Mouse (Mus musculus): ENCODE measurements around the gene Dennd1a.

GRCm38 (mm10) chr2:38094380-38095163 lies 192.6 kb downstream of the Dennd1a start:
- TF ChIP-seq CTCF (conservative IDR thresholded peaks at IDR 0.05; ENCODE audit: insufficient read depth, insufficient read length, low read depth, low read length) = no peak
- TF ChIP-seq POLR2A (IDR thresholded peaks at IDR 0.05; ENCODE audit: low read depth, low read length) = no peak
